Mouse (Mus musculus): ENCODE data around the gene Arvcf.

GRCm38 (mm10) chr16:18385411-18385810 is 37.4 kb downstream of the Arvcf start:
- TF ChIP-seq POLR2A (IDR thresholded peaks at IDR 0.05; ENCODE audit: low read depth, low read length): no peak
- TF ChIP-seq CTCF (IDR thresholded peaks at IDR 0.05; ENCODE audit: extremely low read depth, insufficient read length, insufficient replicate concordance, low read depth, low read length): no peak

All from small intestine, adult 2 months (tissue).